Mouse (Mus musculus): ENCODE measurements at regions not wholly inside any gene's neighbourhood (a gene's known extent, or its start where the extent isn't known, plus 50 kb on each side); places are given as distances from the start of the nearest gene placed in this dataset.

GRCm38 (mm10) chr8:54451323-54452021 lies 77.9 kb upstream of the Asb5 start:
- no peak for DNase-seq (ENCODE audit: low spot score in 2 of 2)

GRCm38 (mm10) chr8:54464977-54465376 lies 64.4 kb upstream of the Asb5 start:
- DNase-seq (ENCODE audit: low spot score in 2 of 2) = no peak

GRCm38 (mm10) chr8:54465458-54466102 lies 63.8 kb upstream of the Asb5 start:
- no peak for DNase-seq (ENCODE audit: low spot score in 2 of 2)

Data from left cerebral cortex, adult 8-10 months (tissue).